Mouse (Mus musculus): ENCODE data around the gene Spats2l. TPM values are rescaled to one million over a fixed set of nuclear protein-coding genes. Genes with fewer than 3 reads are reported as not detected.

The Spats2l gene
- polyA plus RNA-seq, 1 experiment from 2014 or later, result 130 TPM

- H3K4me2 ChIP-seq (replicated peaks; ENCODE audit: low read depth, low read length), result peak overlapping the region; percentile 67
- no peaks in the 10 kb centered on the region for H3K4me1 ChIP-seq (ENCODE audit: control insufficient read depth, insufficient read depth, low read length)
- peak overlapping the region; percentile 56 for H3K27ac ChIP-seq (ENCODE audit: low read length)
- peak overlapping the region; percentile 78 for H3K4me3 ChIP-seq (ENCODE audit: low read depth, low read length)
- H3K9ac ChIP-seq (replicated peaks; ENCODE audit: low read depth, low read length), result peak overlapping the region; percentile 87
- WGBS, result under 1% methylated on average over 65 of the region's 65 CpGs
- H3K9me3 ChIP-seq (ENCODE audit: control insufficient read depth, low read depth, low read length), result no peaks in the 10 kb centered on the region
- peak; percentile 95 for ATAC-seq (ENCODE audit: insufficient number of reproducible peaks, insufficient read depth, low FRiP score, low read depth)
- H3K36me3 ChIP-seq (ENCODE audit: control insufficient read depth, insufficient read depth, low read length), result peaks cover 7% of the 10 kb centered on the region
- H3K27me3 ChIP-seq (ENCODE audit: control insufficient read depth, insufficient read depth, low read length), result no peaks in the 10 kb centered on the region
Measured at GRCm38 (mm10) chr1:57969327-57970271, 195.6 kb downstream of the Spats2l start.

GRCm38 (mm10) chr1:57971588-57971987, 197.6 kb downstream of the Spats2l start:
- Histone ChIP-seq H3K9ac (replicated peaks; ENCODE audit: low read depth, low read length) (no peak overlapping the region), H3K4me1 (ENCODE audit: control insufficient read depth, insufficient read depth, low read length) (no peaks in the 10 kb centered on the region), H3K9me3 (ENCODE audit: control insufficient read depth, low read depth, low read length) (no peaks in the 10 kb centered on the region), H3K4me3 (ENCODE audit: low read depth, low read length) (no peak overlapping the region), H3K27ac (ENCODE audit: low read length) (no peak overlapping the region), H3K4me2 (replicated peaks; ENCODE audit: low read depth, low read length) (no peak overlapping the region), H3K27me3 (ENCODE audit: control insufficient read depth, insufficient read depth, low read length) (no peaks in the 10 kb centered on the region), H3K36me3 (ENCODE audit: control insufficient read depth, insufficient read depth, low read length) (peaks cover 3% of the 10 kb centered on the region; the same call in 1 of the 2 replicates)
- 79% methylated on average over 2 of the region's 2 CpGs for WGBS
- ATAC-seq (ENCODE audit: insufficient number of reproducible peaks, insufficient read depth, low FRiP score, low read depth), result no peak

DNA sequence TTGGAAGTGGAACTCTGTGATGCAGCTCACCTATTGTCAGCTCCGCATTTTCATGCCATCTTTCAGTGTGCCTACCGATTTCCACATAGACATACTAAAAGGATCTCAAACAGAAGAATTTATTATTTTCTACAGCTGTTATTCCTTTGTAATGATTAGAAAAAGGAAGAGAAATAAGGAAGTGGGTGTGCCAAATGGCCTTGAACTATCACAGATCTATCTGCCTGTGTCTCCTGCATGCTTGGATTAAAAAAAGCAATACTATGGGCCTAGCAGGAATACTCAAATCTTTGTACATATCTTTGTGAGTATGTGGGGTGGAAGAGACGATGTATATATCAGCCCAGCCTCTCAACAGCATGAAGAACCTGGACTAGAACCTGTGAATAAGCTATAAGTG, 202.9 kb downstream of the Spats2l start:
- no peak overlapping the region for H3K4me3 ChIP-seq (ENCODE audit: low read depth, low read length)
- no peaks in the 10 kb centered on the region for H3K9me3 ChIP-seq (ENCODE audit: control insufficient read depth, low read depth, low read length)
- no peaks in the 10 kb centered on the region for H3K36me3 ChIP-seq (ENCODE audit: control insufficient read depth, insufficient read depth, low read length)
- no peaks in the 10 kb centered on the region for H3K27me3 ChIP-seq (ENCODE audit: control insufficient read depth, insufficient read depth, low read length)
- no peak overlapping the region for H3K27ac ChIP-seq (ENCODE audit: low read length)
- H3K9ac ChIP-seq (replicated peaks; ENCODE audit: low read depth, low read length), result no peak overlapping the region
- no peak for ATAC-seq (ENCODE audit: insufficient number of reproducible peaks, insufficient read depth, low FRiP score, low read depth)
- no peak overlapping the region for H3K4me2 ChIP-seq (replicated peaks; ENCODE audit: low read depth, low read length)
- no peaks in the 10 kb centered on the region for H3K4me1 ChIP-seq (ENCODE audit: control insufficient read depth, insufficient read depth, low read length)
- WGBS, result 88% methylated on average over 3 of the region's 3 CpGs

DNA sequence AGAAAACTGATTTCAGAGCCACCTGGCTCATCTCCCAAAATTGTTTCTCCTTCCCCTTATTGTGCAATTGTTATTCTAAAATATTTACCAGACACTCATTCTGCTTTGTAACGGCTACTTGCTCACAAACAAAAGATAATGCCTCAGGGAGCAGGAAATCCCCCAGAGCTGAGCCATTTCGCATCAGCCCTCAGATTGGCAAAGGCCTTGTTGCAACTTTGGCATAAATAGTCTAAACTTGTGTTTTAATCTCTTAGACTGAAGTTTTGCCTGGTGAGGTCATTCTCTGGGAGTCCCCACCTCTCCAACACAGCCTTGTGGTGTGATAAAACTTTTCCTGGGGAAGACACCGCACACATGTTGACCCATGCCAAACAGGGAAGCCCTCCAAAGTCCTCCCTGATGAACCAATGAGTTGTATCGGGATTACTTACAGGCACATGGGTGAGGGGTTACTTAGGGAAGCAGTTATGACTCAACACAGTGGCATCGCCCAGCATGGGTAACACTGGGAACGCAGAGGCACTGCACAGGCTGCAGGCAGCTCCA, 215.2 kb downstream of the Spats2l start:
- Histone ChIP-seq H3K9ac (replicated peaks; ENCODE audit: low read depth, low read length) (no peak overlapping the region), H3K36me3 (ENCODE audit: control insufficient read depth, insufficient read depth, low read length) (no peaks in the 10 kb centered on the region), H3K4me3 (ENCODE audit: low read depth, low read length) (no peak overlapping the region), H3K4me1 (ENCODE audit: control insufficient read depth, insufficient read depth, low read length) (no peaks in the 10 kb centered on the region), H3K27me3 (ENCODE audit: control insufficient read depth, insufficient read depth, low read length) (no peaks in the 10 kb centered on the region), H3K27ac (ENCODE audit: low read length) (no peak overlapping the region), H3K4me2 (replicated peaks; ENCODE audit: low read depth, low read length) (no peak overlapping the region), H3K9me3 (ENCODE audit: control insufficient read depth, low read depth, low read length) (no peaks in the 10 kb centered on the region)
- ATAC-seq (ENCODE audit: insufficient number of reproducible peaks, insufficient read depth, low FRiP score, low read depth), result no peak
- 72% methylated on average over 6 of the region's 6 CpGs for WGBS

- Histone ChIP-seq H3K4me1 (ENCODE audit: control insufficient read depth, insufficient read depth, low read length) (no peaks in the 10 kb centered on the region), H3K4me2 (replicated peaks; ENCODE audit: low read depth, low read length) (no peak overlapping the region), H3K27me3 (ENCODE audit: control insufficient read depth, insufficient read depth, low read length) (no peaks in the 10 kb centered on the region), H3K9me3 (ENCODE audit: control insufficient read depth, low read depth, low read length) (no peaks in the 10 kb centered on the region), H3K36me3 (ENCODE audit: control insufficient read depth, insufficient read depth, low read length) (no peaks in the 10 kb centered on the region), H3K4me3 (ENCODE audit: low read depth, low read length) (no peak overlapping the region), H3K27ac (ENCODE audit: low read length) (no peak overlapping the region), H3K9ac (replicated peaks; ENCODE audit: low read depth, low read length) (no peak overlapping the region)
- WGBS, result 85% methylated on average over 2 of the region's 2 CpGs
- ATAC-seq (ENCODE audit: insufficient number of reproducible peaks, insufficient read depth, low FRiP score, low read depth), result no peak
Measured at GRCm38 (mm10) chr1:57991277-57991676, 217.3 kb downstream of the Spats2l start.

DNA sequence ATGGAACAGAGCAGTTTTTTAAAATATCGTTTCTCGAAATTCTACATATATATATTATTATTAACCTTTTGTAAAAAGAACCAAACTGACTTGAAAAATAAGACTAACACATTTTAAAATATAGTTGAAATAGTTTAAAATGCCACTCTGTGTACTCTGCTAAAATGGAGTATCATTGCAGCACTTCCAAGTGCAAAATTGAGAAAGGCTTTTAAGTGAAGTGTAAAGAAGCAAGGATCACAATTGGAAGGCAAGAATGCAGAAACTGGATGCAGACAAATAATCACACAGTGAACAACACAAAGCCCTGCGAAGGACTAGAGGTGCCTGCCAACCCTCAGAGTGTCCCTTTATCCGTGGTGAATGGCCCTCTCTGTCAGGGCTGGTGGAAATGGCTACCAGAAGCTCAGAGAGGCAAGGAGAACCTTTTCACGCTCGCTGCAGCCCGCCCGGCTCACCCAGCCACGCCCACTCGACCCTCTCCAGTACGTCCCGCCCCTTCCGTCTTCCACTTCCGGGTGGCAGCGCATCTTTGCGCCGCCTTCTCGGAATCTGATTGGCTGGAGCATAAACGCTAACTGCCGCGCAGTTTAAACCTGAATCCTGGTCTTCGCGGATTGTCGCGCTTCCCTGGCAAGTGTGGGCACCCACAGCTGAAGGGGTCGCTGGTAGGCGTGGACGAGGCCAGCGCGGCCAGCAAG, 221.6 kb downstream of the Spats2l start, which contains the start of gene Sgo2a:
TSS of gene Sgo2a (plus strand) at position 540 of the 701 bp plus-strand sequence.
- WGBS, result 7% methylated on average over 30 of the region's 30 CpGs
- Histone ChIP-seq H3K4me1 (ENCODE audit: control insufficient read depth, insufficient read depth, low read length) (peaks cover 6% of the 10 kb centered on the region; the same call in 1 of the 2 replicates), H3K4me2 (replicated peaks; ENCODE audit: low read depth, low read length) (peak within 1 kb of the TSS; percentile 88), H3K27ac (ENCODE audit: low read length) (no peak within 1 kb of the TSS), H3K9ac (replicated peaks; ENCODE audit: low read depth, low read length) (peak within 1 kb of the TSS; percentile 56), H3K9me3 (ENCODE audit: control insufficient read depth, low read depth, low read length) (no peaks in the 10 kb centered on the region), H3K4me3 (ENCODE audit: low read depth, low read length) (peak within 1 kb of the TSS; percentile 74), H3K27me3 (ENCODE audit: control insufficient read depth, insufficient read depth, low read length) (no peaks in the 10 kb centered on the region), H3K36me3 (ENCODE audit: control insufficient read depth, insufficient read depth, low read length) (peaks cover 3% of the 10 kb centered on the region; the same call in 1 of the 2 replicates)
- ATAC-seq (ENCODE audit: insufficient number of reproducible peaks, insufficient read depth, low FRiP score, low read depth), result peak; percentile 98

- Histone ChIP-seq H3K9ac (replicated peaks; ENCODE audit: low read depth, low read length) (peak overlapping the region; percentile 56), H3K4me2 (replicated peaks; ENCODE audit: low read depth, low read length) (peak overlapping the region; percentile 88), H3K27ac (ENCODE audit: low read length) (no peak overlapping the region), H3K27me3 (ENCODE audit: control insufficient read depth, insufficient read depth, low read length) (no peaks in the 10 kb centered on the region), H3K36me3 (ENCODE audit: control insufficient read depth, insufficient read depth, low read length) (peaks cover 7% of the 10 kb centered on the region; the same call in 1 of the 2 replicates), H3K4me3 (ENCODE audit: low read depth, low read length) (peak overlapping the region; percentile 74), H3K4me1 (ENCODE audit: control insufficient read depth, insufficient read depth, low read length) (peaks cover 6% of the 10 kb centered on the region; the same call in 1 of the 2 replicates), H3K9me3 (ENCODE audit: control insufficient read depth, low read depth, low read length) (no peaks in the 10 kb centered on the region)
- ATAC-seq (ENCODE audit: insufficient number of reproducible peaks, insufficient read depth, low FRiP score, low read depth), result no peak
- under 1% methylated on average over 29 of the region's 29 CpGs for WGBS
Measured at GRCm38 (mm10) chr1:57996133-57996615, 222.2 kb downstream of the Spats2l start.

Data from stomach, embryonic 14.5 days (tissue).